Mouse (Mus musculus) thymus, adult 2 months (tissue): ENCODE results near the gene Vmn1r169. TPM values are rescaled to one million over a fixed set of nuclear protein-coding genes. Genes with fewer than 3 reads are reported as not detected.
"Not testable (repeated sequence)": the region's sequence is repeated elsewhere in the genome, so short reads cannot be mapped to it uniquely, and the experiment has no call there.

Source experiments
- DNase-seq: peaks from one replicate; pipeline ENCODE4 v3.0.0; 2021
- H3K27ac ChIP-seq: fragments of 200-500 bp; 2 replicates; pipeline ENCODE4 v1.5.1; 2012; ENCODE audit warnings: low read length, control low read depth; ENCODE audit not compliant: control insufficient read depth, insufficient read depth
- H3K27me3 ChIP-seq: fragments of 200-500 bp; 2 replicates; pipeline ENCODE4 v1.6.1; 2012; ENCODE audit warnings: mild to moderate bottlenecking, low read length, moderate library complexity, mixed read lengths; ENCODE audit not compliant: control insufficient read depth, insufficient read depth
- H3K36me3 ChIP-seq: fragments of 200-500 bp; 2 replicates; pipeline ENCODE4 v1.6.1; 2012; ENCODE audit warnings: mild to moderate bottlenecking, low read length, moderate library complexity; ENCODE audit not compliant: control insufficient read depth, insufficient read depth
- H3K4me1 ChIP-seq: fragments of 200-500 bp; replicated peaks from 2 replicates; pipeline ENCODE4 v1.6.1; 2012; ENCODE audit warnings: low read length; ENCODE audit not compliant: control insufficient read depth, insufficient read depth
- H3K4me3 ChIP-seq: fragments of 200-500 bp; 2 replicates; pipeline ENCODE4 v1.5.1; 2012; ENCODE audit warnings: mild to moderate bottlenecking, low read length, control low read depth, moderate library complexity; ENCODE audit not compliant: control insufficient read depth, insufficient read depth
- WGBS: fragments of 180-500 bp; shearing (Covaris S2); methylation state at CpG from one replicate; pipeline ENCODE4 v1.1.7; 2018; 5-methylcytosine and 5-hydroxymethylcytosine counted together
- polyA plus RNA-seq: library from polyadenylated mRNA; depleted of rRNA; stranded (reverse); fragments of >200 nt; gene quantifications from 2 replicates; pipeline ENCODE4 v1.2.3, GENCODE M21; 2012; rRNA removed

Vmn1r169 gene
- polyA plus RNA-seq: not detected in 2 replicates

DNA sequence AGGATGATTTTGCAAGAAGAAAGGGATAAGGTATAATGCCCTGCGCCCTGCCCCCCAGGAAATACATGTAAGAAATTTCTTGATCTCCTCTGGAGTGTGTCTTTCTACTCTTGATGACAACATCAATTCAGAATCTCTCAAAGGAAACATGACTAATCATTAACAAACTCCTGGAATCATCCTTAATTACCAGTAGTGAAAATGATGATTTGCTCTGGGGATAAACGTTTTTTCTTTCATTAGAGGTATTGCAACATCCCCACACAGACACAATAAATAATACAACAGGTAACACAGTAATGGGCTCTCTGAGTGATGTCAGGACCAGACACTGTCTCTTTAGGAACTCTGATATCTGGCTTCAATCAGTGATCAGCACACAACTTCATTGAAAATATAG lies at the start of gene Vmn1r169:
Gene Vmn1r169 (plus strand): TSS at position 301 of the 400 bp plus-strand sequence.
- H3K27me3 ChIP-seq, H3K36me3 ChIP-seq, H3K4me1 ChIP-seq, H3K27ac ChIP-seq, DNase-seq, H3K4me3 ChIP-seq: not testable (repeated sequence)
- 86% methylated on average over 1 of the region's 2 CpGs for WGBS

DNA sequence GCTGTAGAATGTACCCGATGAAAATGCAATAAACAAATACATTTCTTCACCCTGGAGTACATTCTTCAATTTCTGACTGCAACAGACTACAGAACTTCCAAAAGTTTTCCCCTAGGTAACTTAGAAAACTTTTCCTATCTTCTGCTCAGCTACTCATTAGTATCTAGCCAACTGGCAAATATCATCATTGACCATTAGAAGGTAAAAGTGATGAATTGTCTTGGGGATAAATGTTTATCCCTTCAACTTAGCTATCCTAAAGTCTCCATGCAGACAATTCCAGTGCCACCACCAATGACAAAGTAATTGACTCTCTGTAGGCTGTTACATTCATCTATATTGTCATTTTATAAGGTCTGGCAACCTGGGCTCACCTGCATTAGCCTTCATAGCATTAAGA lies 35.9 kb upstream of the Vmn1r169 start, which contains the start of gene Vmn1r168:
Gene Vmn1r168 (plus strand): TSS at position 301 of the 400 bp plus-strand sequence.
- H3K27me3 ChIP-seq, DNase-seq, H3K4me1 ChIP-seq, H3K4me3 ChIP-seq, H3K36me3 ChIP-seq, H3K27ac ChIP-seq: not testable (repeated sequence)
- WGBS: no CpG with 5 or more reads among the region's 1 CpGs

DNA sequence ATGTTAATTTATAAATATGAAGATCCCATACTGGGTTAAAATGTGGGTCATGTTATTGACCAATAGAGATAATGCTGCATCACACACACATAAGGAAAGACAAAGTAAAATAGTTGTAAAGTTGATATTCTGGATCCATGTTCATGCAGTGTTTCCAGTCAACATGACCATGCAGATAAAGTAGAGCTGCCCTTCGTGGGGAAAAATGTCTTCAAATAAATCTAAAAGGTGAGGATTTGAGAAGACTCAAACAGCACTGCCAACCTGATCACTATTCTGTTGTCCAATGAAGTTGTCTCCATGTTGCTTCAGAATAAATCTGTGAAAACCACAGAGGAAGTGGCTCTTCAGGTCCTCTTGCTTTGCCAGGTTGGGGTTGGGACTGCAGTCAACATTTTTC lies 30.5 kb downstream of the Vmn1r169 start, which contains the start of gene Vmn1r170:
Gene Vmn1r170 (plus strand): TSS at position 301 of the 400 bp plus-strand sequence.
- H3K27ac ChIP-seq, DNase-seq, H3K27me3 ChIP-seq, H3K4me3 ChIP-seq, H3K4me1 ChIP-seq, H3K36me3 ChIP-seq: not testable (repeated sequence)
- WGBS: 31% methylated on average over 1 of the region's 1 CpGs

Other genes starting within 250 kb of the Vmn1r169 start
- 0.15 TPM in 1 of 2 replicates, not detected in the other for gene Nlrp5, start 189.6 kb upstream of the Vmn1r169 start, polyA plus RNA-seq
- gene Vmn1r167, start 68.3 kb upstream of the Vmn1r169 start, polyA plus RNA-seq: not detected in 2 replicates
- not detected in 2 replicates for gene Vmn1r168, start 35.8 kb upstream of the Vmn1r169 start, polyA plus RNA-seq
- gene Vmn1r170, start 30.6 kb downstream of the Vmn1r169 start, polyA plus RNA-seq: not detected in 2 replicates
- not detected in 2 replicates for gene Vmn1r171, start 55.2 kb downstream of the Vmn1r169 start, polyA plus RNA-seq
- gene Vmn1r172, start 82.8 kb downstream of the Vmn1r169 start, polyA plus RNA-seq: not detected in 2 replicates
- not detected in 2 replicates for gene Vmn1r173, start 125.2 kb downstream of the Vmn1r169 start, polyA plus RNA-seq
- not detected in 2 replicates for gene Vmn1r174, start 176.7 kb downstream of the Vmn1r169 start, polyA plus RNA-seq
- not detected in 2 replicates for gene Vmn1r175, start 235.1 kb downstream of the Vmn1r169 start, polyA plus RNA-seq